Mouse (Mus musculus) embryo, embryonic 9.5 days (tissue): ENCODE measurements at regions not wholly inside any gene's neighbourhood (a gene's known extent, or its start where the extent isn't known, plus 50 kb on each side); places are given as distances from the start of the nearest gene placed in this dataset.

Experiments used
- DNase-seq: peaks from one replicate; pipeline ENCODE4 v3.0.0-alpha.2; 2017; ENCODE audit errors: extremely low spot score

GRCm38 (mm10) chrX:11653336-11653735 lies 325.7 kb downstream of the H2al1j start:
- no peak for DNase-seq

- DNase-seq, result no peak
Measured at GRCm38 (mm10) chrX:11654976-11655375, 327.4 kb downstream of the H2al1j start.

DNA sequence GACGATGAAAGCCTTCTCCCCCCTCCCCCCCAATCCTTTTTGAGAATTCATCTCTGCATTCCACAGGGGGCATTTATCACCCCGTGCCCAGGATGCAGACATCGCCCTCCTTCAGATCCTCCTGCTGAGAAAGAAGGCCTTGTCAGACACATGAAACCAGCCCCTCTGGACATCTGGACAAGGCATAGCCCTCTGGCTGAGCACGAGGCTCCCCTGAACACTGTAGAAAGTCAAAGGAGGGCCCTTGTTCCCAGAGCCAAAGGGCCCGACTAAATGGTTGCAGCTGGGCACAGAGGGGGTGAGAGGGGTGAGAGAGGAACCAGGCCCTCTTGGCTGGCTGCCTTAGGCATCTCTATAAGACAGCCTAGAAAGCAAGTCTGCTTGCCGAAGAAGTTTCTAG lies 327.8 kb downstream of the H2al1j start:
- DNase-seq, result no peak

DNA sequence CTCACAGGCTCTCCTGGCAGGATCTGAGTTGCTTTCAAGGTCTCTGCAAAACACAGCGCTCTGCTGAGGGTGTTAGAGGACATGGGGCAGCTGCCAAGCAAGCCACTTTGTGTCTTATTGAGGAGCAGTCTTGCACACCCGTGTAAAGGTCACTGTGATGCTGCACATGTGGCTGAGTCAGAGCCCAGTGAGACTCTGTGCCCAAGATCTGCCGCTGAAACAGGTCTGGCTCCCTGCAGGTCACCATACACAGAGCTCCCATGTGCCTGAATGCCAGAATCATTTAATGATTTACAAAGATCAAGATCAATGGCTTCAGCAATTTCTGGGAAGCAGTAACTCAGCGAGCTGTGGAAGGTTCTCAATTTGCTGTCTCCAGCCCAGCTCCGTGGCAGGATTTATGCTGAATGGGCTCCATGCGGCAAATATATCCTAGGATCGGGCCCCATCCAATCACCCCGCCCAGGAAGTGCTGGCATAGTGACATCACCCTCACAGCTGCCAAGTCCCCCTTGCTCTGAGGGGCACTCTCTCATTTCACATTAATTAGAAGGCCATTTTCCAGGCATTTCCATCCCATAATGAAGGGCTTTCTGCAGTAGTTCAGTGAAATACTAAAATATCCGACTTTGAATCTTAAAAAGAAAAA lies 330.1 kb downstream of the H2al1j start:
- DNase-seq, result no peak

DNA sequence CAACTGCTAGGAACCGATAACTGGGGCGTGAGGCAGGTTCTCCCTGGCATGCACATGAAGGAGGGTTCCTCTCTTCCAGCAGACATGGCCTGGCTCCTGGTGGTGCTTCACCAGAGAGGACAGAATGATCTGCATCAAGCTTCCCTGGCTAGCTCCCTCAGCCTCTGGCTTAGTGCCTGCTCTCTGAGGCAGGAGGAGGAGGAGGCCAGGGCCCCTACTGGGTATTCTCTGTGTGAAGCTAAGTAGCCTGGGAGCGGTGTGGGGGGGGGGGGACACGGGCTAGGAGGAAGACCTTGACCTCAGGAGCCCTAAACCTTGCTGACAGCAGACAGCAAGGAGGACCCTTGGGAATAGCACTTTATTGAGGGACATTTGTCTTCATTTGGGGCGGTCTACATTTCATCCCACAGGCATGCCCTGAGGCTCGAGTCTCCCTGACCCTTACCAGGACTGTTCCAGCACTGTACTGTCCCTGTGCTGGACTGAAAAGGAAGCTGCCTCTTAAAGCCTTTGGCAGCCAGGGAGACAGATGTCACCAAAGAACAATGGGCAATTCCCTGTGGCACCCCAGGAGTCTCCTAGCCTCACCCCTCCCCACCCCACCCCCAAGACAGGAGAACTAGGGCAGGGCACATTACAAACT lies 335.7 kb downstream of the H2al1j start:
- DNase-seq, result peak; percentile 48

DNA sequence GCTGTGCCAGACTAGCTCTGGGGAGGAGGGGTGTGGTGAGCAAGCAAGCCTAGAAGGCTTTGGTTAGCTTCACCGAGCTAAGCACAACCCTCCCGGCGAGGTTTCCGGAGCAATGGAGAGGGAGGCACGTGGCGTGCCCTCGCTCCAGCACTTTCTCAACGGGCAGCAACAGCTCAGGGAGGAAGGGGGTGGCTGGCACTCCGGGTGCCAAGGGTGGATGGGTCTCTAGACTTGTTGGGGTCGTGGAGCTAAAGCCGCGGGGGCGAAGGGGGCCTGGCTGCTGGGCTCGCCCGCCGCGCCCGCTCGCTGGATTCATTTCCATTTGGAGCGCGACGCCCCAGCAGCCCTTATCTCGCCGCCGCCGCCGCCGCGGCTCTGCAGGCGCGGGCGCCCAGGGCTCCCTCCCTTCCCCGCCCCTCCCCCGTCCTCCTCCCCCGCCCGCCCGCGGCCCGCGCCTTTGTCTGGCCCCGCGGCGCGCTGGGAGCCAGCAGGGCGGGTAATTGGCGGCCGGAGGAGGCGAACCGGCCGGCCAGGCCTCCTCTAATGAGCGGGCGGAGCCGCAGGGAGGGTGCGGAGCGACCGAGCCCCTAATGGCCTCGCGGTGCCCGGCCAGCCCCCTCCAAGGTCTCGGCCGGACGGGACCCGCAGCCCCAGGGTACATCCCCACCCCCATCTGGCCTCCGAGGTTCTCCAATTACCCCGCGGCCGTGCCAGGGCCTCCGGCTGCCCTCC lies 336.9 kb downstream of the H2al1j start:
- DNase-seq, result peak; percentile 75

DNA sequence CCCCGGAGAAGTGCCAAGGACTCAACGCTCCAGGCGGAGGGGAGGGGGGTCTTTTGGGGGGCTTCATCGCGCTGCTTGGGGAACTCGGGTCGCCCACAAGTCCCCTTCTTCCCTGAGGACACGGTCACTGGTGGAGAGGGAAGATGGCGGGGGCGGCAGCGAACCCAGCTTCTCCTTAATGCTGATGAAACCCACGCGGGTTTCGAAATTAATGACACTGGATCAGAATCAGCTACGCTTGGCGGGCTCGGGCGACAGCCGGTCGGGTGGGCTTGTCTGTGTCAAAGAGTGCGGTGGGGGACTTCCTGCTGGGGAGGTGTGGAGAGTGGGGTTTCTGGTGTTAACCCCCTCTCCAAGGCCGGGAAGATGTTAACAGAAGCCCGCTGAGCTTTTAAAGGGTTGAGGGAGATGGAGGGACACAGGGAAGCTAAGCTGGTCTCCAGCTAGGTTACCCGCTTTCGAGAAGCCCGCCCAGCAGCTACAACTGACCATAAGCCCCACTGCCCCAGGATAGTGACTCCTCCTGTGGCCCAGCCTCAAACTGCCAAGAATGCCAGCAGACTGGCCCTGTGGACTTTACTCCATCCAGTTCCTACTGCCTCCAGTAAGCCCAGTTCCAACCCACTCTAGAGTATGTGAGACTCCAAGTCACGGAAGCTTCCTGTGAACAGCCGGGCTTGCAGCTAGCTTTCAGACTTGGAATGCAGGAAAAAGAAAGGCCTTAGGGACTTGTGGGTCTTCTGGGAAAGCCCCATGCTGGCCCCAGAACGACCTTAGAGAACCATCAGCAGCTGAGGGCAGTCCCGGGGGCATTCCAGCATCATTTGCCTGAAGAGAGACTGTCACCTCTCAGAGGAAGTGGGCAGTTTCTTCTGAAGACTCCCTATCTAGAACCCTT lies 337.7 kb downstream of the H2al1j start:
- peak; percentile 44 for DNase-seq

DNA sequence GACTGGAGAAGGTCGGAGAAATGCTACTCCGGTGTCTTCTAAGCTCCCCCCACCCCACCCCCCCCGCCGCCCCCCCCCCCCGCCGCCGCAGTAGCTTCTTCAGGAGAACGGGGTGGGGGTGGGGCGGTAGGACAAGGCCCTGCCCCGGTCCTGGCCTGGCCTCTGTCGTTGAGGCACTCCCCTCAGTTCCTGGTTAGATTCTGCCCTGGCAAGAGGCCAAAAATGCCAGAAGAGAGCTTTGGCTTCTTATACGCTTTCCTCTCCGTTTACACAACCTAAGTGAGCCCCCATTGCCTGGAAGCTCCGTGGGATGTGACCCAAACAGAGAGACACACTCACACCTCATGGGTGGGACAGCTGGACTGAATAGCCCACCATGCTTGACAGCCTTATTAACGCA lies 338.9 kb downstream of the H2al1j start:
- peak; percentile 8 for DNase-seq

GRCm38 (mm10) chrX:11671805-11672204 lies 344.2 kb downstream of the H2al1j start:
- DNase-seq, result no peak

- DNase-seq, result no peak
Measured at GRCm38 (mm10) chrX:11678086-11678485, 350.5 kb downstream of the H2al1j start.

GRCm38 (mm10) chrX:11681274-11681673 lies 353.7 kb downstream of the H2al1j start:
- no peak for DNase-seq

DNA sequence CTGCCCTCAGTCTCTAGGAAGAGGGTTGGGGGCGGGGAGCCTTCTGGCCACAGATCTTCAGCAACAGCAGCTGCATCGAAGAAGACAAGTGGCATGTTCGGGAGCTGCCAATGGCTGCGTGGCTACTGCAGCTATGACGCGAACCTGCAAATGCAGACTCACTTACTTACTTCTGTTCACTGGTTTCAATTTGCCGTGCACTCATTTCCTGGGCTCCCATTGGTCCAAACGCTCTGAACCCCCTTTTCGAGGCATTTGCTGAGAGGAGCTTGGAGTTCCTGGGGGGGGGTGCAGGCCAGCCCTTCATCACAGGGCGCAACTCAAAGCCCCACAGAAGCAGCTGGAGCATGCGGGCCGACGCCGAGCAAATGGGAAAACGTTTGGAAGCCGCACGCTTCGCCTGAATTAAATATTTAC lies 362.4 kb downstream of the H2al1j start:
- DNase-seq, result no peak

- DNase-seq, result no peak
Measured at GRCm38 (mm10) chrX:11690446-11690845, 362.8 kb downstream of the H2al1j start.

- no peak for DNase-seq
Measured at GRCm38 (mm10) chrX:11691019-11691418, 363.4 kb downstream of the H2al1j start.

DNA sequence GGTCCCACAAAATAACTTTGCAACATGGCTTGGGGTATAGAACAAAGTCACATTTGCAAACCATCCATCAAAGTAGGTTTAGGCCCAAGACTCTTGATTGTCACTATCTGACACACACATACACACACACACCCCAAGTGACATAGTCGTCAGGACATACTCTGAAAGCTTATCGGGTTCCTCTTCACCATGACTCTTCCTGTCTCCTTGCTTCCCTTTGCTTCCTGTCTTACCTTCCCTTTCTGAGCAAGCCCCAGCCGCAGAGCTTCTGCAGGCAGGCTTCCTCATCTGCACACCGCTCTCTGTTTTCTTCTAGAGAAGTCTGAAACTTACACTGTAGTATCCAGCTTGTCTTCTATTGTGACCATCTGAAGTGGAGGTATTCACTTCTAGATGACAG lies 368.9 kb downstream of the H2al1j start:
- DNase-seq, result no peak

GRCm38 (mm10) chrX:11701095-11701494 lies 373.5 kb downstream of the H2al1j start:
- DNase-seq, result no peak

DNA sequence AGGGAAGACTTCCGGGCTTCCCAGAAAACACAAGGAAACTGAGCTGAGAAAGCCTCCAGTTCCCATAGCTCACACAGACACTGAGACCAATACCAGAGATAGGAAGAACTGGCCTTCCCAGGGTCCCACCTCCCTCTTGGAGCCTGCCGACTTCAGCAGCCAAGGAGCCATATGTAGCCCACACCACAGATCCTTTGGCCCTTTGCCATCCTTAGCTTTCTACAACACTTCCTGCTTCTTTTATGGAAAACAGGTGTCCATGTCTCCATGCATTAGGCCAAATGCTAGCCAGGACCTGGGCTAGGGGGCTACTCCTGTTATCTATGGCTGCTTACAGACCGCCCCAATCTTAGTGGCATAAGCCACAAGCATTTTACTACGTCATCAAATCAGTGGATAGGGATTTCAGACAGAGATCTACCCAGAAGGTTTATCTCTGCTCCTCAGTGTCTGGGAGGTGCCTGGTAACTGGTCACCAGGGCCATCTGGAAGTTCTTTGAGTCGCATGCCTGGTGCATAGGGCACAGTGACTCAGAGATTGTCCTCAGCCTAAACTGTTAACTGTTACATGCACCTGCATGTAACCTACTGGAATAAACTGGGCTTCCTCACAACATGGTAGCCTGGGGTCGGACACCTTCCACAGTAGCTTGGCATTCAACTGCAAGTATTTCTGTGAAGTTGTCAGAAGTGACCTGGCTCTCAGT lies 378.4 kb downstream of the H2al1j start:
- no peak for DNase-seq

- DNase-seq, result no peak
Measured at GRCm38 (mm10) chrX:11707330-11707729, 379.7 kb downstream of the H2al1j start.

DNA sequence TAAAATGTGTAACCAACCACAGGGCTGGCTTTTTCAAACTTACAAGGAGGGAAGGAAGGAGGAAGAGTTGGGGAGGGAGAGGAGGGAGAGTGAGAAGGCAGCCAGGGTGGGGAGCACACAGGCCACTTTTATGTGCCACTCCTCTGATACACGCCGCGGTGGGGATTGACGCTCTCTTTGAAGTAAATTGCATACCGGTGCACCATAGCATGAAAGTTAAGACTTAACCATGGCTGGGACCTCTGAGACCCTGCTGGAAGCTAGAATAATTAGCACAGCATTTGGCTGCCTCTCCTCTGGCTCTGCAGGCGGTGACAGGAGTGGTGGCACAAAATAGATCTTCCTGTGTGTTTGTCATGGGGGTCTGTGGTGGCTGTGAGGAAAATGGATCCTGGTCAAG lies 380.7 kb downstream of the H2al1j start:
- DNase-seq, result no peak

GRCm38 (mm10) chrX:11709326-11709725 lies 381.7 kb downstream of the H2al1j start:
- DNase-seq, result no peak

GRCm38 (mm10) chrX:11713423-11713822 lies 385.8 kb downstream of the H2al1j start:
- no peak for DNase-seq
